Mouse (Mus musculus) liver (tissue): Measurements from ENCODE around the gene Gm26661.

Experiments
- DNase-seq: peaks from one replicate; pipeline ENCODE4 v3.0.0-alpha.2; 2020; ENCODE audit warnings: mixed read lengths

Gm26661 gene

DNA sequence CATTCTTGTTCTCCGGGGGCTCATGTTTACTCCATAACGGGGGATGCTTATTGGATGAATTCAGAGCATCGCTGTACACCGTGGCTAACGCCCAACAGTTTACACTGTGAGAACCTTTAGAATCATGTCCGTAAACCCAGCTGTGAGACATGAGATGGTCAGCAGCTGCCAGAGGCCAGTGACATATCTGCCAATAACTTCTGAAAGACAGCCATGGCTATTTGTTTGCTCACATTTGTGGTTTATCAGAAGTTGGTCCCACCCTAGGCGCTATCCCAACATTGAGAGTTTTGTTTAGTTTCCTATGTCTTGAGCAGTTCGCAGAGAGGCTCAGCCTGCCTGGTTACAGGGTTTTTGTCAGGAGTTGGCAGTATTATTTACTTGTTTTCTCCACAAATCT, 30.0 kb downstream of the Gm26661 start:
- no peak for DNase-seq

- DNase-seq = no peak
Measured at GRCm38 (mm10) chr14:7822693-7823092, 31.3 kb downstream of the Gm26661 start.

DNA sequence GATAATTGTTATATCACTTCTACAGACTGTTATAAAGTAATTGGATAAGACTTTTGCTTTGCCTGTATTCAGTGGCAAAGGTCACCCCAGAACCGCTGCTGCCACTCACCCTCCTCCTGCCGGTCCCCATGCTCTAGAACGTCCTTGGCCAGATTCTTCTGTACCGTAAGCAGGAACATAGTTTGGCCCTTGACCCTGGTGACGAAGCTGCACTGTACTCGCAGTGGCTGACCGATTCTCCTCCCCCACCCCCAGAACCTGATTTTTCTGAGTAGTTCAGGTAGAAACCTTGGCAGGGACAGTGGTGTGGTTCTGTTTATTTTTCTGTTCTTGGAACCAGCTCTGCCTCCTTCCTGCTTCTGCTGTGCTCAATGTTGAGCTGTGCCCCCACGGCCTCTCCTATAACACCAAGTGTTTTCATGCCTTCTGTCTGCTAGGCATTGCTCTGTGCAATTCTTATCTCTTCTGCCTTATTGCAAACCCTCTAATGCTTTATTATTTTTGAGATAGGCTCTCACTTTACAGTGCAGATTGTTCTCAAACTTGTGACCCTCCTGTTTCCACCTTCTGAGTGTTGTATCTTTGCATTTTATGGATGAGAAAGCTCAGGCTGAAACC, 33.4 kb downstream of the Gm26661 start:
- DNase-seq = no peak

DNA sequence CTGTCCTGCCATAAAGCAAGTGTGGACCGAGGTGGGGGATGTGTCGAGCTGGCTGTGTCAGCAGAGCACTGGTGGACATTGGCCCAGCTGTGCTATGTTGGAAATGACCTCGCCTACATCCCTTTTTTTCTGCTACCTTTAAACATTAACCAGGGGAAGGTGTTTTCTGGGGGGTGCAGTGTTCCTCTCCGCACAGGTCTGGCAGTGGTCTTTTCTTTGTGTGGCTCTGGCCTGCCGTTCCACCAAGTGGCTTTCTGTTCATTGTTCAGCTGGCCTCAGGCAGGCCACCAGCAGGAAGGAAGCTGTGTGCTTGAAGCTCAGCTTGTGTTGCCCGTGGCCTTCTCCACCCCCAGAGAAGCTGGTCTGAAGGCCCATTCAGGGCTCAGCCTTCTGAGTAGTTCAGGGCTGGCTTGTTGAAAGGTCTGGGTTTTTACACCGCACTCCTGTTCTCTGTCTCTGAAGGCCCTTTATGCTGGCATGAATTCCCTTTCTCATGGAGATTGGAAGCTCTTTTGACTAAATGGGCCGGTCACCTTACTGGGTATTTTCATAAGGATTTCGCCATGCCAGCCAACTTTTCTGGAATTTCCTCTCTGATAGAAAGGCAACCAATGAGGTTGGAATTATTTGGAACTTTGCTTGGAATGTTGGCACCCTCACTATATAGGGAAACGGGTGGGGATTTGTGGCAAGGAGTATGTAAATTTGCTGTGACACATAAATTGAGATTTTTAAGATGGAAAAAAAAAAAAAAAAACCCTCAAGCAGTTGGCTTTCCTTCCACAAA, 35.0 kb downstream of the Gm26661 start:
- peak; percentile 48 for DNase-seq

- DNase-seq = no peak
Measured at GRCm38 (mm10) chr14:7829181-7829580, 37.8 kb downstream of the Gm26661 start.

DNA sequence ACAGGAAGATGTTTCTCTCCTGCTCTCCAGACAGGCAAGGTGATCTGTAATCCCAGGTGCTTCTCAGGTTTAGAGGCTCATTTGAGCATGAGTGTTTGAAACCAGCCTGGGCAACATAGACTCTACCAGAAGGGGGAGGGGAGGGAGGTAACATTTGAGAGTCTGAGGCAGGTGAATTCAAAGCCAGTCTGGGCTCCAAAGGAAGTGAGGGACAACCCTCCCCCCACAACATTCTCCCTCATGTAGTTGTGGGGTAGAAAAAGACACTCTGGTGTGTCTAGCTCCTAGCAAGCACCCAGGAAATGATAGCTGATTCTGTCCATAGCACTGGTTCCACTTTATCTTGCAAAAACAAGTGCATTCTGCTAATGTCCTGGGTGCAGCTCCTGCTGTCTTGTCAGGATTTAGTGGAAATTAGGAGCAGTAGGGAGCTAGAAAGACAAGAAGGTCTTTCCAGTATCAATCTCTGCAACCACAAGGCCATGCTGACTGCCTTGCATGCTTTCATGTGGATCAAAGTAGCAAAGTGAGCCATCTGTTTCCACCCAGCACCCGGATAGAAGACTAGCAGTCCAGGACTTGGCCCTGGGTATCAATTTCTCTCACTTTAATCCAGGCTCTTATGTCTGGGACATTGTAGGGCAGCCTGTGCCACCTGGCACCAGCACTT, 40.5 kb downstream of the Gm26661 start:
- no peak for DNase-seq

DNA sequence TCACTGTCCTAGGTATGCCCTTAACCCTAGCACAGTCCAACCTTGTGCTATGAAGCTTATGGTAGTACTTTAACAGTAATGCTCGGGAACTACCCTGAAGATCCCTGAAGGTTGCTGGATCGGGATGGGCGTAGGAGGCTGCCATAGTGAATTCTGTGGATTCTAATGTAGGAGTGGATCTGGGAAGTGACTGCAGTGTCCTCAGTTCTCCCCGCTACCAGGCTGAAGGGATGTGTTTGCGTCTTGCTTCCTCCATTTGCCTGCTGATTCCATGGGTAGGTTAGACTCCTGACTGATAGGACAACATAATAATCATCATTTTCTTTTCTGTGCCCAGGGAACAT, 41.0 kb downstream of the Gm26661 start:
- DNase-seq = no peak

- no peak for DNase-seq
Measured at GRCm38 (mm10) chr14:7833458-7833857, 42.1 kb downstream of the Gm26661 start.

DNA sequence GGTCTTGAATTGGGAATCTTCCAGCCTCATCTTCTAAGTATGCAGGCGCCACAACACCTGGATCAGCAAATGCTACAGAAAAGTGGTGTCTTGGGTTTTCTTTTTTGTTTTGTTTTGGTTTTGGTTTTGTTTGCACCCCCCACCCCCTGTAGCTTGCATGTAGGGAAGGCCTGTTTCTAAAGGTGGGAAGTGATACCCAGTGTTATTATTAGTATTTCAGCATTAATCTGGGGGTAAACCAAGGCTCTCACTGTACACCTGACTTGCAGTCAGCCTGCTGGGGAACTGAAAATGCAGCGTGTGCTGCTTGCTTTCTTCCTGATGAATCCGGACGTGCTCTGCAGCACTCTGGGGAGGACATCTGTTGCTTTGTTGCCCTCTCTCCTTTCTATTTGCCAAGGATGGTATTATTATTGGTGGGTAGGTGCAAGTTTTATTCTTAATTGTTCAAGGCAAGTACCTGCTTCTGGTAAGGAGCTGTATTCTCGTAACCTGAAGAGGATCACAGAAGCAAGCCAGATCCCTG, 47.2 kb downstream of the Gm26661 start:
- no peak for DNase-seq

- no peak for DNase-seq
Measured at GRCm38 (mm10) chr14:7839950-7840514, 48.6 kb downstream of the Gm26661 start.
